Mouse (Mus musculus) left cerebral cortex, adult 18-20 months (tissue): ENCODE data around the gene Bcl2l2. TPM values are rescaled to one million over a fixed set of nuclear protein-coding genes. Genes with fewer than 3 reads are reported as not detected.

ENCODE experiments used
- DNase-seq, 2 experiments: peaks; one replicate each; pipeline ENCODE4 v3.0.0; 2021 to 2022; ENCODE audit warnings: low spot score in 2 of 2, mixed read lengths in 1 of 2
- total RNA-seq, 2 experiments: library from RNA; stranded (reverse); gene quantifications; 2 replicates each; pipeline ENCODE4 v1.2.3; 2021

Bcl2l2 gene
- total RNA-seq, 2 experiments from 2014 or later: 140 to 142 TPM

DNA sequence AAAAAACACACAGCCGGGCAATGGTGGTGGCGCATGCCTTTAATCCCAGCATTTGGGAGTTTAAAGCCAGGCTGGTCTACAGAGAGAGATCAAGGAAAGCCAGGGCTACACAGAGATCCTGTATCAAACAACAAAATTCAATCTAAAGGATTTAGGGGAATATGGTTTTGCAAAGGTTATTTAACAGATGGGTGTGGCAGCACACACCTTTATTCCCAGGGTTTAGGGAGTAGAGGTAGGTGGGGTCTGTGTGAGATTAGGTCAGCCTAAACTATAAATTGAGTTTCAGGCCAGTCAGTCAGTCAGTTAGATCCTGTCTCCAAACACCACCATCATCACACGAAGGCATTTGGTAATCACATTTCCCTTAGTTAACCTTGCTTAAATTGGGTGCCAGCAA lies 9.0 kb downstream of the Bcl2l2 start, which contains the start of gene Pabpn1:
Gene Pabpn1 (plus strand): TSS at position 301 of the 400 bp plus-strand sequence.
- DNase-seq: no peak

DNA sequence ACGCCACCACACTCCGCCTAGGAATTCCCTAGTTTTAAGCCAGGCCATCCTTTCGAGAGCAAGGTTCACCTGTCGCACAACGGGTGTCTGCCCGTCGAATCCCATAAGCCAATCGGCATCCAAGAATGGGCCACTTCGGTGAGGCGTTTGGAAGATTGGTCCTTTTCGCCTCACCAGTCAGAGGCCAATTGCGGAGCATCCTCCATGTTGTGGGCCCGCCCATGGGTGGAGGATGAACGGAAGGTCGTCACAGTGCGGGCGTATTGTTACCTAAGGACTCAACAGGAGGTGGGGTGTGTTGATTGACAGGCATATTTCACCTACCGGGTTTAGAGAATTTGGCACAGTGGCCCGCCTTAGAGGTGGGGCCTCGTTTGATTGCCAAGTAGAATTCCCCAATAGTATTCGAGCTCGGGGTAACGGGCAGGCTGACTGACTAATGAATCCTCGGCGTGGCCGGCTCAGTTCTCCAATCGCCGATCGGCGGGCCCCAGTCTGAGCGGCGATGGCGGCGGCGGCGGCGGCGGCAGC lies 10.5 kb downstream of the Bcl2l2 start:
- peak; percentile 94 to 98 for DNase-seq

DNA sequence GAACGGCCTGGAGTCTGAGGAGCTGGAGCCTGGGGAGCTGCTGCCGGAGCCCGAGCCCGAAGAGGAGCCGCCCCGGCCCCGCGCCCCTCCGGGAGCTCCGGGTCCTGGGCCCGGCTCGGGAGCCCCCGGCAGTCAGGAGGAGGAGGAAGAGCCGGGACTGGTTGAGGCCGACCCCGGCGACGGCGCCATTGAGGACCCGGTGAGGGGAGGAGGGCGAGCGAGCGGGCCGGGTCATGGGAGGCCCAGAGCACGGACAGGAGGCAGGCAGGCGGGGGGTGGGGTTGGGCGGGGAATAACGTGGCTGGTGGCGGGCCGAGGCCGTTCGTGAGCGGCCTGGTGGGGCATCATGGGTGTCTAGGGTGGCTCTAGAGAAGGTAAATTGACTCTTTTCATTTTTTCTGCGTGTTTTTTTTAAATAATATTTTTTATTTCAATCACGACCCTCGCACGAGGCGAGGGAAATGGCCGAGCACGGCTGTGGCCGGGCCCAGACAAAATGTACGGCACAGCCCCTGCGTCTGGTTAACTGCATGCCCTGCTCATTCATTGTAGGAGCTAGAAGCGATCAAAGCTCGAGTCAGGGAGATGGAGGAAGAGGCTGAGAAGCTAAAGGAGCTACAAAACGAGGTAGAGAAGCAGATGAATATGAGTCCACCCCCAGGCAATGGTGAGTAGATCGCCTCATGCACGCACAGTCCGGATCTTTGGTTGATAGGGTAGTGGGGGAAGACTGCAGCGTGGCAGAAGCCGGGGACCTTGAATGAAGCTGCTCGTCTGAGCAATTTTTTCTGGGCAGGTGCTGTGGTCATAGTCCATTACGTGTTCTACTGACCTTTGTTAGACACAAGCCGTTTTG lies 11.3 kb downstream of the Bcl2l2 start:
- DNase-seq: peak; percentile 34 to 54

DNA sequence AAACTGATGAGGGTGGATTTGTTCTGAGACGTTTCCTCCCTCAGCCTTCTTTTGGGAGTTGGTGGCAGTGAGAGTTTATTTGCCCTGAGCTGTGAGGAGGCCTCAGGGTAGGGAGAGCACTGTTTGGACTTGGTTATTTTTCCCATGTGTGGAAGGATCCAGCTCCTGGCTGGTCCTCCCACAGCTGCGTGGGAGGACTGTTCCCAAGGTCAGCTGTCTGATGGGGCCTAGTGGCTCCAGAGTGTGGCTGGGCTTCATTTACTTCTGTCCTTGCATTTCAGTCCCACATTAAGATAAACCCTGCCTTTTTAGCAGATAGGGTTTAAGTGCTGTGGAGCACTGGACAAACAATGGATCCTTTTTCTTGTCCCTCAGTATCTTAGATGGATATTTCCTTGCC lies 14.3 kb downstream of the Bcl2l2 start:
- no peak for DNase-seq

DNA sequence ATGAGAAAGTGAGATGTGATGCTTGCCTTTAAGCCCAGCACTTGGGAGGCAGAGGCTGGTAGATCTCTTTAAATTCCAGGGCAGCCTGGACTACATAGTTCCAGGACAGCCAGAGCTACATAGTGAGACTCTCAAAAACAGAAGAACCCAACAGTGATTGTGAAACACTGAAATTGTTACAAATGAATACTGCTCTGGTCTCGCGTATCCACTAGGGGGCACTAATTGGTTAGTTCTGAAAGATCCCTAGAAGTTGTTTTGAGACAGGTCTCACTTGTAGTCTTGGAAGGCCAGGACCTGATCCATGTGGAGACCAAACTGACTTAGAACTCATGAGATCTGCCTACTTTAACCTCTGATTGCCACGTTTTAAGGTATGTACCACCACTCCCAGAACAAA lies 17.2 kb downstream of the Bcl2l2 start:
- DNase-seq: peak; percentile 66 to 81

DNA sequence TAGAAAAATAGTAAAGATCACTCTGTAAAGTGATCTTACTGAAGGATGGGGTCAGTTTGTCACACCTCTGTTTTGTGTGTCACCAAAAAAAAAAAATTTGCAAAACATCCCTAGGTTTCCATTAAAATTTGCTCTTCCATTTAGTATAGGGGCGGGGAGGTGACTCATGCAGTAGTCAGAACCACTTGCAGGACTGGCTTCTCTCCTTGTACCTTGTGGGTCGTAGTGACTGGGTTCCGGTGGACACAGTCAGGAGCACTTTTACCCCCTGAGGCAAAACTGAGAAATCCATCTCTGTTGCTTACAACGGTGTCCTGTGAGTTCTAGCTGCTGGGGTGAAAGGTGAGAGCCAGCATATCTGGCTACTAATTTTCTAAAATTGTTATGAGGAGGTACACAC lies 20.5 kb downstream of the Bcl2l2 start:
- no peak for DNase-seq

DNA sequence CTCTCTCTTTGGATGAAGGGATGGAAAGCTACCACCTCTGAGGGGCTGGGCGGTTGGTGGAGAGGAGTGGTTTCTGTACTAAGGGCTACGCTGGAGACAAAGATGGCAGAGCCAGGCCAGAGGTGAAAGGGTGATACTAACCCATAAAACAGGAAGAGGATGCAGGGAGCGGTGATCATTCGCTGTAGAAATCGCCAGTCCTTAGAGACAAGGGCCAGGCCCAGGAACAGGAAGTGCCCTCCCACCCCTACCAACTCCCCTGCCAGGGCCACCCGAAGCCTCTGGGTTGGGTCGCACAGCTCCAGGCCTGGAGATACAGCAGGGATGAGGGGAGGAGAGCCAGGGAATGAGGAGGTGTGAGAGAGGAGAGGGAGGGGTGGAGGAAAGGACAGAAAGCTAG lies 25.5 kb downstream of the Bcl2l2 start:
- DNase-seq: no peak

DNA sequence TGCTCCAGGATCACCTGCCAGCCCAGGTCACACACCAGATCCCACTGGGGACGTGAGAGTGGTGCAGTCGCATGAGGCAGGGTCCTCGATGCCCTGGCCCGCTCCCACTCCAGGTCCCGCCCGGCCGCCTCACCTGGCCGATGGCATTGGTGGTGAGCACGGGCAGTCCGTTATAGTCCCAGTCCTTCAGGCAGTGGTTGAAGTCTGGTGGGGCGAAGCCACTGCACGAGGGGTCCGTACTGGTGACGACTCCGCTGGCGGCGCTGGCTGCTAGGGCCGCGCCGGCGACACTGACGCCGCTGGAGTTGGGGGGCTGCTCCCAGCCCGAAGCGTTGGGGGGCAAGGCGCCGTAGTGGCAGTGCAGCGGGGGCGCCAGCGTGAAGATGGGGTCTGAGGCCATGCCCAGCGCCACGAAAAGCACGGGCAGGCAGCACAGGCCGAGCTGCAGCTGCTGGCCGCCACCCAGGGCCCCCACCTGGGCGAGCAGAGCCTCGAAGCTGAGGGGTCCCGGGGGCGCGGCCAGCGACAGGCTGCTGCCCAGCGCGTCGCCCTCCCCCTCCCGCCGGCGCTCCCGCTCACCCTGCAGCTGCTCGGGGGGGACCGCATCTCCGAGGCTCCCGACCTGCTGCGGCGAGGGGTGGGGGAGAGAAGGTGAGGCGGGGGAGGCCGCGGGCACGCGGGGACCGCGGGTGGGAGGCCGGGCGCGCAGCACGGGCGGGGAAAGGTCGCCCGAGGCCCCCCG lies 29.1 kb downstream of the Bcl2l2 start:
- DNase-seq: peak in 1 of 2 experiments; percentile 29

DNA sequence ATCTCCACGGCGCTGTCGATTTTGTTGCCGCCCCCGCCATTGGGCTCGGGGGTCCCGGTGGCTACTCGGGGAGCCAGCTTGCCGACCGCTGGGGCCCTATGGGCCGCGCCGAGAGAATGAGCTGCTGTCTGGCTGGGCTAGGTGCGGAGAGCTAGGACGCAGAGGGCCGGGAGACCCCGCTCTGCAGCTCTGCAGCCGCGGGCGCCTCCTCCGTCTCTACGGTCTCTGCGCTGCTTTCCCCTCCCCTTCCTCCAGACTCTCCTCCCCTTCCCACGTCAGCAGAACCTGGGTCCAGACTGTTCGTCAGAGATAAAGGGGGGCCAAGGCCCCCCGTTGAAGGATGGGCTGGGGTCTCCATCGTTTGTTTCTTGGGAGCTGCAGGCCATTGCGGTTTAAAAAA lies 29.7 kb downstream of the Bcl2l2 start, which contains the start of gene Slc22a17:
Gene Slc22a17 (minus strand): TSS at position 247 of the 400 bp plus-strand sequence.
- DNase-seq: peak; percentile 80 to 87

DNA sequence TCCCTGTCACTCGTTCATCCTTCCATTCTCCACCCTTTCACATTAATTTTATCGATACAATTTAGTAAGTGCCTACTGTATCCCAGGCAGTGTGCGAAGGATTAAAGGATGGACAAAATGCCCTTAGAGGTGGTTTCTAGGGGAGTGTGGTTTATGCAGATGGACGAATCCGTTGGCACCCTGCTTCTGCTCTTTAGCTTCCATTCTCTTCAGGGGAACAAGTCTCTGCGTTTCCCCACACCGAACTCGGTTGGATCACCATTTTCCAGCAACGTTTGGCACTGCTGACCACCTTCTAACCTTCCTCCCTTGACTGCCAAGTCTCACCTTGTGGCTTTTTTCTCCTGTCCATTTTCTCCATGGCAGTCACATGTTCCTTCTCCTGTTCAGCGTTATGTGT lies 30.2 kb downstream of the Bcl2l2 start:
- no peak for DNase-seq

DNA sequence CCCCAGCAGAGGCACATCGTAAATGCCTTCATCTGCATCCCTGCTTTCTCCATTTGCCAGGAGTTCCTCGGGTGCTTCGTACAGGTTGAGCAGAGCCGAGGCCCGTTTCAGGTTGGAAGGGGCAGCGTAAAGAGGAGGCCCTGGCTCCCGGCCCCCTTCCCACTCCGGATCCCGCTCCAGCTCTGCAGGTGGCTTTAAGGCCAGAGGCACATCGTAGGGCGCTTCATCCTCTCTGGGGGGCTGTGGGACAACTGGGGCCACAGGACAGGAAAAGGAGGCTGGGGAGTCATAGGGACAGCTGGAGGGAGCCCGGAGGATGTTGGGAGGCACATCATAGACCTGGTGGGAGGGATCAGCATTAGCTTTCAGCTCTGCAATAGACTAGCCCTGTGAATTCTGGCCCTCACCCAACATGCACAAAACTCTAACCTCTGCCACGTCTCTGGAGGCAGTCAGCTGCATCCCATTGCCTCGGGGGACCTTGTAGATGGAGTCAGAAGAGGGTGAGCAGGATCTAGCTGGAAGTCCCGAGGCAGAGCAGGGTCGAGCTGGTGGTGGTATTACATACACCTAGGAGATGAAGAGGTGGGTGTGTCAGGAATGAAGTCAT lies 37.0 kb downstream of the Bcl2l2 start:
- no peak for DNase-seq

DNA sequence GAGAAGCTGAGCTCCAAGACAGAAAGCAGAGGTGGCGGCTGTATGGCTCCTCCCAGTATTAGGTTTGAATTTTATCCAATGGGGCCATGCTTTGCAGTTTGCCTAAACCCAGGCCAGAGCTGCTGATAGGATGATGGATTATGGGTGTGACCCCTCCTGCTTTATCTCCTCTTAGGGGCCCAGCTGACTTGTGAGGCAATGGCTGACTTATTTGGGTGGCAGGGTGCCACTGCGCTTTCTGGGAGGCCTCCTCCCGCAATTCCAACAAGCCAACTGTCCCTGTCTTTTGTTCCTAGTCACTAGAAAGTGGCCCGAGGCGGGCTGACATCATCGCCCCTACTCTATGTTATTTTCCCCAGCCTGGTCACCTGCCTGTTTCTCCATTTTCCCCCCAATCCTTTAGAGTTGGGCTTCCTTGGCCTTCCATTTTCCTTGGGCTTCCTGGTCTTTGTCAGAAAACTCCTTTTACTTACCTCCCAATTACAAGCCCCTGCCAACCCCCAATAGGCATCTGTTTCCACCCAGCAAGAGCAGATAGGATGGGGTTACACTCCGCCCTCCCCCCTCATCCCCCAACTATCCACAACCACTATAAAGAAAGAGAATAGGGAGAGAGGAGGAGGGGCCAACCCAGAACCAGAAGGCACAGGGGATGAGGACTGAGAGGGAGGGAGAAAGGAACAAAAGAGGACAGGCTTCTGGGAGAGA lies 41.6 kb downstream of the Bcl2l2 start:
- no peak for DNase-seq

DNA sequence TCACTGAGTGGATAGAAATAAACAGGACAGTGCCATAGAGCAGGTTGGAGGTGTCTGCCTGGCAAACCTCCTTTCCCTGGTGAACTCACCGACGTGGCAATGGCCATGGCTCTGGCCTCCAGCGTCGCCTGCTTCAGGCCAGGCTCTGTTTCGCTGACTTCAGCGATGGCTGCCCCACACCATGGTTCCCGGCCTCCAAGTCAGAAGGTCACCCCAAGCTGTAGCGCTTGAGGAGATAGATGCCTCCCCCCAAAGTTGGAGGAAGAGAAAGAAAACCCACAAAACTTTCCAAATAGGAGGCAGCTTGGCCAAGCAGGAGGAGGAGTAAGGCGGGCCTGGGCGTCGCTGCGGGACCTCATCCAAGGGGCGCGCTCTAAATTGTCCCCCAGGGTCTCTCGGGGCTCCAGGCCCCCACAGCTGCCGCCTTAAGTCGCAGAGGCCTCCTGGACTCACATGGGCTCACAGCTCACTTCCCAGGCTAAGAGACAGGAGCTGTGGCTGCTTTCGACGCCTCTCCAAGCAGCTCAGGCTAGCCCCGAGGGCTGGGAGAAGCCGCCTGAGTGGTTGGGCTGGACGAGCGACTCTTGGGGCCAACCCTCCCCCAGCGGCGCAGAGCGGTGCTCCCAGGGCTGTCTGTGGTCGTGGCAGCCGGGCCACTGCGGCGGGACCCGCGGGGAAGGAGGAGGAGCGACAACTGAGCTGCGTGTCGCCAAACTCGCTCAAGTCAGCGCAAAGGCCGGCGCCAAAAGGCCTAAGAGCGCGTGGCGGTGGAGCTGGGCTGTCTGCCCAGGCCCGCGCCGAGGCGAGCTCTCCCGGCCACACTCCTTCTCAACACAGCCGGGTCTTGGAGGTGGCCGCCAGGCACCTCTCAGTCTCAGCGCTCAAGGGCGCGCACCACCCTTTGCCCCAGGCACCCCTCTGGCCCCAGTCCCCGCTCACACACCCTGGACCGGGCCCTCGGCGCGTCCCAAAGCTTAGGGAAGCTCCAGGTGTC lies 42.5 kb downstream of the Bcl2l2 start, which contains the start of gene Efs:
Gene Efs (minus strand): TSS at position 778 of the 994 bp plus-strand sequence.
- DNase-seq: peak; percentile 36 to 50

DNA sequence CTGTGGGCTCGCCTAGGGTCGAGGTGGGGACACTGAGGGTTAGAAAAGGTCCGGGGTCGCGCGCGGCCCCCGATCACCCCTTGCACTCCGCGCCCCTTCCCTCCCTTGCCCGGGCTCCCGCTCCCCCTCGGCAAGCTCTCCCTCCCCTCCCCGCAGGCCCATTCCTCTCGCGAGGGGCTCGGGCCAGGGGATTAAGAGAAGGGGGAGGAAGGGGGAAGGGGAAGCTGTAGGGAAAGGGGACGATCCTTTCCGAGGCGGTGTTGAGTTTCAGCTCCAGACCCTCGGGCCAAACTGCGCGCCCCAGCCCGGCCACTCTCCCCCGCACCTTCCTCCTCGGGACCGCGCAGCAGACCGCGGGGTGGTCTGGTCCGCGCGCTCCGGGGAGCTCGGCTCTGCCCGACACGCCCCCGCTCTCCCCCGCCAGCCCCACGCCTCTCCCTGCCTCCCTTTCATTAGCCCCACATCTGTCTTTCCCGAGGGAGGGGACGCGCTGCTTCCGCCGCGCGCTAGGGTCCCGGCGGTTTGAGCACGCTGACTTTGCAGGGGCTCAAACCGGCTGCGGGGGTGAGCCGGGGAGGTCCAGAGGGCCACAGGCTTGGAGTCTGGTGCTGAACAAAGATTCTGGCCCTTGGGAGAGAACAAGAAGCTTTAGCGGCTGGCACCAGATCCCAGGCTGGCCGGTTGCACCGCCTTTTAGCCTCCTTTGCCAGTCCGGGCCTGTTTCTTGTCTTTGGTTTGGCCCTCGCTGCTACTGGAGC lies 43.4 kb downstream of the Bcl2l2 start:
- peak; percentile 25 to 37 for DNase-seq

DNA sequence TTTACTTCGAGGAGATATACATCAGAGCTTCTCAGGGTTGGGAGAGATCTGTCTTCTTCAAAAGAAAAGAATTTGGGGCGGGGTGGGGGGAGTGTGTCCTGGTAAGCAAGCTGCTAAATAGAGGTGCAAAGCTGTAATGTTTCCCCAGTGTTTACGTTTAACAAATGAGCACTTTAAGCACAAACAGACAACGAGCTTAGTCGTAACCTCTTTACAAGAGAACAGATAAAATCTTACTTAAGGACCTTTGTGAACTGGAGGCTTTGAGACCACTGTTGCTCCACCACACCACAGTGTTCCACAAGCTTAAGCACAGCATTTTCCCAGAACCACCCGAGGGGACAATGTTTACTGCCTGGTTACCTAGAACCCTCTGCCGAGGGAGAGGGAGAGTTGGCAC lies 44.1 kb downstream of the Bcl2l2 start:
- DNase-seq: no peak

DNA sequence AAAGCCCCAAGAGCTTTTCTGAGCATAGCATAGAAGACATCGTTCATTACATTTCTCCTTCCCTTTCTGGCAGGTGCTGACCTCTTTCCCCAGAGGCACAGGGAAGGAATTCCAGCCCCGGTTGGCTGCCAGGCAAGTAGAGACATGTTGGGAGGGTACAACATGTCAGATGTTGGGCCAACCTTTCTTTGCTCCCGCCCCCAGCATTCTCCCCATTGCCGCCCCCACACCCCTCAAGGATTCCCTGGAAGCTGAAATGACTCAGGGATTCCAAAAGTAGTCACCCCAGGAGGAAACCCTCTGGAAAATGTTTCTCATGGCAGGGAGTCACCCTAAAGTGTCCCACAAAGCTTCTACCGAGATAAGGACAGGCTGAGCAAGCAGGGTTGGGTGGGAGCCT lies 46.6 kb downstream of the Bcl2l2 start:
- DNase-seq: no peak

DNA sequence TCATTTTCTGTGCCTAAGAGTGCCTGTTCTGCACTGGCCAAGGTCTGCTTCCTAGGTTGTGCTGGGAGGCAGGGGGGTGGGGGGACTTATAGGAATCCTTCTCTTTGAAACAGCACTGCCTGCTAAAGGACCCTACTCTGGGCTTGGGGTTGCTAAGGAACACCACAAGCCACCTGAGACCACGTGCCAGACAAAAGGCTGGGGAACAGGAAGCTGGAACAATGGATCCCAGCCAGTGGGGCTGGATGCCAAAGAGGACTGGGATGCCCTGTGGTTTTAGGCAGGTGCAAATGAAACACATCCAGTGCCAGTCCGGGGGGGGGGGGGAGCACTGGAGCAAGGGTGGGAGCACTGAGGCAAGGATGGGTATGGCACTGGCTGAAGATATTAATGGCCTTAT lies 47.3 kb downstream of the Bcl2l2 start:
- no peak for DNase-seq

DNA sequence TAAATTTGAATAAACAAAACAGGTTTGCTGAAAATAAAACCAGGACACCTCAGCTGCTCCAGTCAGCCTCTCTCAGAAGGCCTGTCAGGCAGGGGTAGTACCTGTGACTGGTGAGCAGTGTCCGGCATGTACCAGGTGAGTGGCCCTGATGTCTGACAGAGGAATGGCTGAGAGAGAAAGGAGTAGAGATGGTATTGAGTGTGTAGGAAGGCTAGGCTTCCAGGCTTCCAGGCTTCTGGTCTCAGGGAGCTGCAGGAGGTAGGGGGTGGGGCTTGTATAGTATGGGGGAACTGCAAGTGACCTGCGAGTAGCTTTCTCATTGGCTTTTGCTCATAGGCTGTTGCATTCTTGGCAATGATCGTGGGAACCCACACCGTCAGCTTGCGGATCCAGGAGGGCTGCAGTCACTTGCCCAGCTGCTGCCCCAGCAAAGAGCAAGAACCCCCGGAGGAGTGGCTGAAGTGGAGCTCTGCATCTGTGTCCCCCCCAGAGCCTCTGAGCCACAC lies 49.5 kb downstream of the Bcl2l2 start, which contains the start of gene Il25:
Gene Il25 (plus strand): TSS at position 51 of the 506 bp plus-strand sequence.
- no peak for DNase-seq
